ENCODE assay signal across 9 mouse cellular contexts in genomic region chr8:111062072-111062757, GRCm38 (mm10). TPM values are rescaled to one million over a fixed set of nuclear protein-coding genes. Genes with fewer than 3 reads are reported as not detected.
DNase-seq lines count a peak whose midpoint lies in the region; ATAC-seq and TF ChIP-seq lines count a peak whose summit lies in the region.
"Had no signal": no experiment of that assay in that cellular context is flagged by ENCODE, and none has a peak within 500 bp of the region (broad histone marks: within the 10 kb centered on the region; RNA-seq: fewer than 3 reads in every experiment).

No protein-coding gene starts in this region.

- DNase-seq in 3T3-L1 (ENCODE audit: low read depth, low spot score): peak; percentile 82
- peak; percentile 91 for DNase-seq in embryonic facial prominence, embryonic 14.5 days (ENCODE audit: low spot score)
- peak; percentile 92 for DNase-seq in heart, adult 8-10 months (ENCODE audit: low spot score)
- peak; percentile 62 to 84 for DNase-seq in kidney, adult 8-10 months
- DNase-seq in spleen, adult 18-20 months: peak; percentile 70 to 86

- peak overlapping the region; percentile 6; the same call in 1 of the 2 replicates for H3K27ac ChIP-seq in bone marrow, adult 2 months (ENCODE audit: control insufficient read depth, insufficient read depth, low read depth, low read length, poor library complexity)
- H3K27ac ChIP-seq in embryonic facial prominence, embryonic 14.5 days (replicated peaks; ENCODE audit: low read depth, low read length): peak overlapping the region; percentile 61; the same call in 1 of the 2 replicates
- H3K27ac ChIP-seq in limb, embryonic 13.5 days: peak overlapping the region; percentile 29; the same call in 1 of the 2 replicates
- peak overlapping the region; percentile 87 for H3K27ac ChIP-seq in midbrain, embryonic 15.5 days

- H3K36me3 ChIP-seq in embryonic facial prominence, embryonic 14.5 days (ENCODE audit: control insufficient read depth, insufficient read depth, low read length): no peaks in the 10 kb centered on the region
- H3K36me3 ChIP-seq in limb, embryonic 13.5 days: peaks cover 9% of the 10 kb centered on the region; the same call in 1 of the 2 replicates
- H3K36me3 ChIP-seq in midbrain, embryonic 15.5 days (replicated peaks): no peaks in the 10 kb centered on the region

- H3K9me3 ChIP-seq in embryonic facial prominence, embryonic 14.5 days (ENCODE audit: control insufficient read depth, low read length): no peaks in the 10 kb centered on the region
- H3K9me3 ChIP-seq in limb, embryonic 13.5 days: no peaks in the 10 kb centered on the region
- no peaks in the 10 kb centered on the region for H3K9me3 ChIP-seq in midbrain, embryonic 15.5 days

- ATAC-seq in embryonic facial prominence, embryonic 14.5 days (ENCODE audit: low read depth): peak; percentile 94
- ATAC-seq in limb, embryonic 13.5 days (ENCODE audit: low FRiP score, low read depth): peak; percentile 90
- peak; percentile 94 for ATAC-seq in midbrain, embryonic 15.5 days (replicated peaks)
- ATAC-seq: Patski had no signal

- H3K9ac ChIP-seq in embryonic facial prominence, embryonic 14.5 days (ENCODE audit: low read depth, low read length): peak overlapping the region; percentile 68
- peak overlapping the region; percentile 64 for H3K9ac ChIP-seq in limb, embryonic 13.5 days
- H3K9ac ChIP-seq in midbrain, embryonic 15.5 days: peak overlapping the region; percentile 59

- TF ChIP-seq POLR2A in bone marrow, adult 2 months (IDR thresholded peaks at IDR 0.05; ENCODE audit: borderline replicate concordance, control insufficient read depth, low read depth, low read length): no peak

- WGBS in bone marrow, adult 2 months: 1% methylated on average over 27 of the region's 27 CpGs
- WGBS in embryonic facial prominence, embryonic 14.5 days: under 1% methylated on average over 27 of the region's 27 CpGs
- under 1% methylated on average over 27 of the region's 27 CpGs for WGBS in limb, embryonic 13.5 days
- WGBS in midbrain, embryonic 15.5 days: under 1% methylated on average over 27 of the region's 27 CpGs

- no peaks in the 10 kb centered on the region for H3K27me3 ChIP-seq in embryonic facial prominence, embryonic 14.5 days (replicated peaks; ENCODE audit: control insufficient read depth, insufficient read depth, low read length)
- no peaks in the 10 kb centered on the region for H3K27me3 ChIP-seq in limb, embryonic 13.5 days
- H3K27me3 ChIP-seq in midbrain, embryonic 15.5 days (replicated peaks): no peaks in the 10 kb centered on the region

- H3K4me3 ChIP-seq in bone marrow, adult 2 months (replicated peaks; ENCODE audit: control insufficient read depth, low read depth, low read length): peak overlapping the region; percentile 91
- H3K4me3 ChIP-seq in embryonic facial prominence, embryonic 14.5 days (ENCODE audit: low read depth, low read length): peak overlapping the region; percentile 79
- H3K4me3 ChIP-seq in limb, embryonic 13.5 days: peak overlapping the region; percentile 68
- H3K4me3 ChIP-seq in midbrain, embryonic 15.5 days: peak overlapping the region; percentile 78

- peak overlapping the region; percentile 70 for H3K4me2 ChIP-seq in embryonic facial prominence, embryonic 14.5 days (ENCODE audit: low read depth, low read length)
- H3K4me2 ChIP-seq in limb, embryonic 13.5 days (replicated peaks): peak overlapping the region; percentile 83
- H3K4me2 ChIP-seq in midbrain, embryonic 15.5 days: peak overlapping the region; percentile 71

- H3K4me1 ChIP-seq in bone marrow, adult 2 months (ENCODE audit: control insufficient read depth, insufficient read depth, low read length): no peaks in the 10 kb centered on the region; the same call in 1 of the 2 replicates
- peaks cover 14% of the 10 kb centered on the region for H3K4me1 ChIP-seq in embryonic facial prominence, embryonic 14.5 days (ENCODE audit: control insufficient read depth, insufficient read depth, low read length)
- H3K4me1 ChIP-seq in limb, embryonic 13.5 days: peaks cover 29% of the 10 kb centered on the region
- peaks cover 21% of the 10 kb centered on the region for H3K4me1 ChIP-seq in midbrain, embryonic 15.5 days

- no peak for TF ChIP-seq CTCF in bone marrow, adult 2 months (IDR thresholded peaks at IDR 0.05; ENCODE audit: control insufficient read depth, insufficient read depth, low read length)

RNA-seq across cellular contexts. Expression of gene Exosc6, which starts 6.1 kb away (rescaled TPM):
- not detected in 2 replicates for polyA plus RNA-seq in bone marrow, adult 2 months (2011; ENCODE audit: insufficient read depth, insufficient read length, low replicate concordance, missing spikeins)
- polyA plus RNA-seq in embryonic facial prominence, embryonic 14.5 days (2014; fragmentation: Nextera tagmentation; extraction: Ambion mirVana): 11.4 and 13.1 TPM in 2 replicates
- not detected for total RNA-seq in heart, adult 8-10 months (2022)
- polyA plus RNA-seq in limb, embryonic 13.5 days (2015; fragmentation: Nextera tagmentation; extraction: Ambion mirVana): 7.4 and 9.3 TPM in 2 replicates
- polyA plus RNA-seq in midbrain, embryonic 15.5 days (2015; fragmentation: Nextera tagmentation; extraction: Ambion mirVana): not detected in 2 replicates
- polyA plus RNA-seq: Patski had no signal

RNA-seq across cellular contexts. Expression of gene Aars, which starts 29.3 kb away (rescaled TPM):
- polyA plus RNA-seq in bone marrow, adult 2 months (2011; ENCODE audit: insufficient read depth, insufficient read length, low replicate concordance, missing spikeins): 31.6 and 48.3 TPM in 2 replicates
- polyA plus RNA-seq in embryonic facial prominence, embryonic 14.5 days (2014; fragmentation: Nextera tagmentation; extraction: Ambion mirVana): 48.9 and 53.2 TPM in 2 replicates
- 10 to 100 TPM; 32.2 to 33.5 (median 33.0) TPM for total RNA-seq in heart, adult 8-10 months (2022)
- 53.8 and 54.5 TPM in 2 replicates for polyA plus RNA-seq in limb, embryonic 13.5 days (2015; fragmentation: Nextera tagmentation; extraction: Ambion mirVana)
- polyA plus RNA-seq in midbrain, embryonic 15.5 days (2015; fragmentation: Nextera tagmentation; extraction: Ambion mirVana): 86.1 and 91.0 TPM in 2 replicates

RNA-seq across cellular contexts. Expression of gene Clec18a, which starts 30.0 kb away (rescaled TPM):
- not detected in 2 replicates for polyA plus RNA-seq in bone marrow, adult 2 months (2011; ENCODE audit: insufficient read depth, insufficient read length, low replicate concordance, missing spikeins)
- 0.68 and 0.97 TPM in 2 replicates for polyA plus RNA-seq in embryonic facial prominence, embryonic 14.5 days (2014; fragmentation: Nextera tagmentation; extraction: Ambion mirVana)
- total RNA-seq in heart, adult 8-10 months (2022): 1 to 10 TPM in 3 of 4 experiments, under 1 TPM in 1; 0.98 to 2.3 (median 1.3) TPM
- polyA plus RNA-seq in limb, embryonic 13.5 days (2015; fragmentation: Nextera tagmentation; extraction: Ambion mirVana): not detected in 2 replicates
- 0.53 and 0.93 TPM in 2 replicates for polyA plus RNA-seq in midbrain, embryonic 15.5 days (2015; fragmentation: Nextera tagmentation; extraction: Ambion mirVana)

RNA-seq across cellular contexts. Expression of gene Ddx19b, which starts 30.7 kb away (rescaled TPM):
- polyA plus RNA-seq in bone marrow, adult 2 months (2011; ENCODE audit: insufficient read depth, insufficient read length, low replicate concordance, missing spikeins): 1.8 and 3.4 TPM in 2 replicates
- polyA plus RNA-seq in embryonic facial prominence, embryonic 14.5 days (2014; fragmentation: Nextera tagmentation; extraction: Ambion mirVana): 5.2 and 5.5 TPM in 2 replicates
- 10 to 100 TPM in 3 of 4 experiments, 1 to 10 TPM in 1; 9.8 to 11.9 (median 10.9) TPM for total RNA-seq in heart, adult 8-10 months (2022)
- polyA plus RNA-seq in limb, embryonic 13.5 days (2015; fragmentation: Nextera tagmentation; extraction: Ambion mirVana): 4.0 and 4.1 TPM in 2 replicates
- 7.9 and 8.0 TPM in 2 replicates for polyA plus RNA-seq in midbrain, embryonic 15.5 days (2015; fragmentation: Nextera tagmentation; extraction: Ambion mirVana)

RNA-seq across cellular contexts. Expression of gene Pdpr, which starts 32.2 kb away (rescaled TPM):
- 1.8 and 2.3 TPM in 2 replicates for polyA plus RNA-seq in bone marrow, adult 2 months (2011; ENCODE audit: insufficient read depth, insufficient read length, low replicate concordance, missing spikeins)
- 7.0 and 7.4 TPM in 2 replicates for polyA plus RNA-seq in embryonic facial prominence, embryonic 14.5 days (2014; fragmentation: Nextera tagmentation; extraction: Ambion mirVana)
- total RNA-seq in heart, adult 8-10 months (2022): 100 to 1,000 TPM; 109 to 143 (median 124) TPM
- polyA plus RNA-seq in limb, embryonic 13.5 days (2015; fragmentation: Nextera tagmentation; extraction: Ambion mirVana): 11.4 and 12.8 TPM in 2 replicates
- polyA plus RNA-seq in midbrain, embryonic 15.5 days (2015; fragmentation: Nextera tagmentation; extraction: Ambion mirVana): 10.4 and 10.8 TPM in 2 replicates

Comparison
In these comparisons a context has a peak if more than half of its experiments do, and no peak if none do; other contexts are left out.
1. Peak in every context shown above with its lines: DNase-seq, ATAC-seq, H3K4me3 ChIP-seq and H3K27ac ChIP-seq.
2. H3K27ac ChIP-seq: peak in every context shown above with its lines; median percentile 87 in midbrain, embryonic 15.5 days; 61 in embryonic facial prominence, embryonic 14.5 days; 29 in limb, embryonic 13.5 days; 6 in bone marrow, adult 2 months.